1 mouse cellular context compared by ENCODE assay signal in the genomic region with DNA sequence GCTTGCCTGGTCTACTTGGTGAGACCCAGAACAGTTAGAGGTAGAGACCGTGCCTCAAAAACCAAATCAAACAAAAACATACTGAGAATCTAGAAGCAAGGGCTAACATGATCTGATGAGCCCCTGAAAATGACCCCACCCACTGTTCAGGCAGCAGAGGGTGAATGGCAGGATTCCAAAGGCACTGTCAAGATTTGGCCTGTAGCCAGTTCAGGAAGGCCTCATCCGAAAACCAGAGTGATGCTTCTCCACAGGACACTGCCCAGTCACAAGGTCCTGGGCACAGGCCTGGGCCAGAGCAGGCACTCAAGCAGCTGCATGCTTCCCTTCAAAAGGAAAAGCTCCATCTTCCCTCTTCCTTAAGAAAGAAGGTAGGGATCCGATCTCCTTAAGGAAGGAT.
TF ChIP-seq lines count a peak whose summit lies in the region.

No protein-coding gene starts in this region.

TF ChIP-seq in ES-E14, 5 proteins besides CTCF, POLR2A, EP300 and RAD21:
- TF ChIP-seq ZC3H11A (IDR thresholded peaks at IDR 0.05; ENCODE audit: borderline replicate concordance, low read depth, low read length) (no peak), CHD2 (IDR thresholded peaks at IDR 0.05; ENCODE audit: low read depth, low read length) (no peak), HCFC1 (IDR thresholded peaks at IDR 0.05; ENCODE audit: borderline replicate concordance, insufficient read depth, low read length) (no peak), ZNF384 (IDR thresholded peaks at IDR 0.05; ENCODE audit: low read depth, low read length) (no peak), MAFK (IDR thresholded peaks at IDR 0.05; ENCODE audit: insufficient read depth, low read depth, low read length) (no peak)
